Mouse (Mus musculus): ENCODE measurements around the gene Etv3. TPM values are rescaled to one million over a fixed set of nuclear protein-coding genes. Genes with fewer than 3 reads are reported as not detected.
A peak's percentile ranks its signal among the peaks of the same experiment; 100 is the strongest.

The Etv3 gene
- polyA plus RNA-seq, 1 experiment from 2014 or later: 7.7 TPM

- ATAC-seq (replicated peaks; ENCODE audit: insufficient number of reproducible peaks, low FRiP score, low TSS enrichment): no peak
- 58% methylated on average over 11 of the region's 11 CpGs for WGBS (ENCODE audit: insufficient replicate concordance)
- no peak overlapping the region for H3K27ac ChIP-seq (ENCODE audit: low read depth, low read length)
- no peak overlapping the region for H3K9ac ChIP-seq (ENCODE audit: low read depth, low read length)
- no peaks in the 10 kb centered on the region for H3K9me3 ChIP-seq (replicated peaks; ENCODE audit: control insufficient read depth, low read length)
- peaks cover 18% of the 10 kb centered on the region for H3K36me3 ChIP-seq (ENCODE audit: control insufficient read depth, insufficient read depth, low read length)
- H3K4me2 ChIP-seq: no peak overlapping the region
- peaks cover 54% of the 10 kb centered on the region for H3K4me1 ChIP-seq (ENCODE audit: control insufficient read depth, insufficient read depth, low read length)
- no peaks in the 10 kb centered on the region for H3K27me3 ChIP-seq (ENCODE audit: control insufficient read depth, insufficient read depth, low read length)
- no peak overlapping the region for H3K4me3 ChIP-seq (ENCODE audit: low read depth, low read length)
Observed at GRCm38 (mm10) chr3:87540028-87540675, 14.9 kb downstream of the Etv3 start.

GRCm38 (mm10) chr3:87540714-87541113 is 15.5 kb downstream of the Etv3 start:
- peaks cover 16% of the 10 kb centered on the region for H3K36me3 ChIP-seq (ENCODE audit: control insufficient read depth, insufficient read depth, low read length)
- H3K4me1 ChIP-seq (ENCODE audit: control insufficient read depth, insufficient read depth, low read length): peaks cover 54% of the 10 kb centered on the region
- WGBS (ENCODE audit: insufficient replicate concordance): 27% methylated on average over 8 of the region's 8 CpGs
- H3K9me3 ChIP-seq (replicated peaks; ENCODE audit: control insufficient read depth, low read length): no peaks in the 10 kb centered on the region
- no peak overlapping the region for H3K9ac ChIP-seq (ENCODE audit: low read depth, low read length)
- no peak overlapping the region for H3K4me2 ChIP-seq
- H3K4me3 ChIP-seq (ENCODE audit: low read depth, low read length): no peak overlapping the region
- H3K27ac ChIP-seq (ENCODE audit: low read depth, low read length): peak overlapping the region; percentile 36
- no peak for ATAC-seq (replicated peaks; ENCODE audit: insufficient number of reproducible peaks, low FRiP score, low TSS enrichment)
- no peaks in the 10 kb centered on the region for H3K27me3 ChIP-seq (ENCODE audit: control insufficient read depth, insufficient read depth, low read length)

GRCm38 (mm10) chr3:87542481-87543215 is 17.4 kb downstream of the Etv3 start:
- WGBS (ENCODE audit: insufficient replicate concordance): 56% methylated on average over 7 of the region's 7 CpGs
- Histone ChIP-seq H3K27ac (ENCODE audit: low read depth, low read length) (peak overlapping the region; percentile 52; the same call in 1 of the 2 replicates), H3K9ac (ENCODE audit: low read depth, low read length) (peak overlapping the region; percentile 29; the same call in 1 of the 2 replicates), H3K9me3 (replicated peaks; ENCODE audit: control insufficient read depth, low read length) (no peaks in the 10 kb centered on the region), H3K4me3 (ENCODE audit: low read depth, low read length) (no peak overlapping the region), H3K36me3 (ENCODE audit: control insufficient read depth, insufficient read depth, low read length) (no peaks in the 10 kb centered on the region), H3K27me3 (ENCODE audit: control insufficient read depth, insufficient read depth, low read length) (no peaks in the 10 kb centered on the region), H3K4me2 (no peak overlapping the region), H3K4me1 (ENCODE audit: control insufficient read depth, insufficient read depth, low read length) (peaks cover 44% of the 10 kb centered on the region)
- no peak for ATAC-seq (replicated peaks; ENCODE audit: insufficient number of reproducible peaks, low FRiP score, low TSS enrichment)

- Histone ChIP-seq H3K4me1 (ENCODE audit: control insufficient read depth, insufficient read depth, low read length) (peaks cover 25% of the 10 kb centered on the region), H3K9me3 (replicated peaks; ENCODE audit: control insufficient read depth, low read length) (no peaks in the 10 kb centered on the region), H3K27ac (ENCODE audit: low read depth, low read length) (no peak overlapping the region), H3K36me3 (ENCODE audit: control insufficient read depth, insufficient read depth, low read length) (no peaks in the 10 kb centered on the region), H3K27me3 (ENCODE audit: control insufficient read depth, insufficient read depth, low read length) (peaks cover 8% of the 10 kb centered on the region), H3K9ac (ENCODE audit: low read depth, low read length) (no peak overlapping the region), H3K4me2 (no peak overlapping the region), H3K4me3 (ENCODE audit: low read depth, low read length) (no peak overlapping the region)
- WGBS (ENCODE audit: insufficient replicate concordance): 78% methylated on average over 3 of the region's 3 CpGs
- ATAC-seq (replicated peaks; ENCODE audit: insufficient number of reproducible peaks, low FRiP score, low TSS enrichment): no peak
Observed at GRCm38 (mm10) chr3:87545554-87545953, 20.3 kb downstream of the Etv3 start.

- Histone ChIP-seq H3K4me2 (no peak overlapping the region), H3K4me3 (ENCODE audit: low read depth, low read length) (no peak overlapping the region), H3K9me3 (replicated peaks; ENCODE audit: control insufficient read depth, low read length) (no peaks in the 10 kb centered on the region), H3K36me3 (ENCODE audit: control insufficient read depth, insufficient read depth, low read length) (no peaks in the 10 kb centered on the region), H3K9ac (ENCODE audit: low read depth, low read length) (no peak overlapping the region), H3K27me3 (ENCODE audit: control insufficient read depth, insufficient read depth, low read length) (peaks cover 16% of the 10 kb centered on the region), H3K4me1 (ENCODE audit: control insufficient read depth, insufficient read depth, low read length) (peaks cover 17% of the 10 kb centered on the region), H3K27ac (ENCODE audit: low read depth, low read length) (no peak overlapping the region)
- 73% methylated on average over 10 of the region's 10 CpGs for WGBS (ENCODE audit: insufficient replicate concordance)
- ATAC-seq (replicated peaks; ENCODE audit: insufficient number of reproducible peaks, low FRiP score, low TSS enrichment): no peak
Observed at GRCm38 (mm10) chr3:87546291-87546721, 21.1 kb downstream of the Etv3 start.

GRCm38 (mm10) chr3:87549908-87550307 is 24.7 kb downstream of the Etv3 start:
- H3K9me3 ChIP-seq (replicated peaks; ENCODE audit: control insufficient read depth, low read length): no peaks in the 10 kb centered on the region
- H3K36me3 ChIP-seq (ENCODE audit: control insufficient read depth, insufficient read depth, low read length): no peaks in the 10 kb centered on the region
- no peak overlapping the region for H3K9ac ChIP-seq (ENCODE audit: low read depth, low read length)
- no peak overlapping the region for H3K4me3 ChIP-seq (ENCODE audit: low read depth, low read length)
- no peak for ATAC-seq (replicated peaks; ENCODE audit: insufficient number of reproducible peaks, low FRiP score, low TSS enrichment)
- 0 out of 2 replicates have a peak, but pooled peaks cover 2% of the 10 kb centered on the region for H3K4me1 ChIP-seq (ENCODE audit: control insufficient read depth, insufficient read depth, low read length)
- WGBS (ENCODE audit: insufficient replicate concordance): 27% methylated on average over 14 of the region's 14 CpGs
- H3K27me3 ChIP-seq (ENCODE audit: control insufficient read depth, insufficient read depth, low read length): peaks cover 17% of the 10 kb centered on the region
- H3K27ac ChIP-seq (ENCODE audit: low read depth, low read length): no peak overlapping the region
- H3K4me2 ChIP-seq: peak overlapping the region; percentile 31

GRCm38 (mm10) chr3:87552327-87552726 is 27.1 kb downstream of the Etv3 start:
- Histone ChIP-seq H3K4me2 (no peak overlapping the region), H3K9me3 (replicated peaks; ENCODE audit: control insufficient read depth, low read length) (no peaks in the 10 kb centered on the region), H3K4me3 (ENCODE audit: low read depth, low read length) (no peak overlapping the region), H3K27ac (ENCODE audit: low read depth, low read length) (no peak overlapping the region), H3K9ac (ENCODE audit: low read depth, low read length) (no peak overlapping the region), H3K4me1 (ENCODE audit: control insufficient read depth, insufficient read depth, low read length) (peaks cover 11% of the 10 kb centered on the region), H3K27me3 (ENCODE audit: control insufficient read depth, insufficient read depth, low read length) (peaks cover 17% of the 10 kb centered on the region), H3K36me3 (ENCODE audit: control insufficient read depth, insufficient read depth, low read length) (no peaks in the 10 kb centered on the region)
- no peak for ATAC-seq (replicated peaks; ENCODE audit: insufficient number of reproducible peaks, low FRiP score, low TSS enrichment)
- 90% methylated on average over 4 of the region's 4 CpGs for WGBS (ENCODE audit: insufficient replicate concordance)

- no peak overlapping the region for H3K9ac ChIP-seq (ENCODE audit: low read depth, low read length)
- no peak overlapping the region for H3K4me2 ChIP-seq
- 75% methylated on average over 11 of the region's 11 CpGs for WGBS (ENCODE audit: insufficient replicate concordance)
- H3K9me3 ChIP-seq (replicated peaks; ENCODE audit: control insufficient read depth, low read length): no peaks in the 10 kb centered on the region
- H3K4me1 ChIP-seq (ENCODE audit: control insufficient read depth, insufficient read depth, low read length): peaks cover 11% of the 10 kb centered on the region
- H3K27me3 ChIP-seq (ENCODE audit: control insufficient read depth, insufficient read depth, low read length): peaks cover 17% of the 10 kb centered on the region
- no peak overlapping the region for H3K4me3 ChIP-seq (ENCODE audit: low read depth, low read length)
- no peak for ATAC-seq (replicated peaks; ENCODE audit: insufficient number of reproducible peaks, low FRiP score, low TSS enrichment)
- H3K27ac ChIP-seq (ENCODE audit: low read depth, low read length): no peak overlapping the region
- no peaks in the 10 kb centered on the region for H3K36me3 ChIP-seq (ENCODE audit: control insufficient read depth, insufficient read depth, low read length)
Observed at GRCm38 (mm10) chr3:87553196-87553935, 28.2 kb downstream of the Etv3 start.

All from heart, embryonic 11.5 days (tissue).